Mouse (Mus musculus) adrenal gland, adult 18-20 months (tissue): ENCODE measurements around the gene Inhbe. TPM values are rescaled to one million over a fixed set of nuclear protein-coding genes. Genes with fewer than 3 reads are reported as not detected.
A peak's percentile ranks its signal among the peaks of the same experiment; 100 is the strongest.
"Not testable (repeated sequence)": the region's sequence is repeated elsewhere in the genome, so short reads cannot be mapped to it uniquely, and the experiment has no call there.

Source experiments
- DNase-seq, 2 experiments: peaks; one replicate each; pipeline ENCODE4 v3.0.0; 2021 to 2022; ENCODE audit warnings: low spot score in 2 of 2
- total RNA-seq, 2 experiments: library from RNA; stranded (reverse); gene quantifications; 1 replicate in 1 of 2; 2 replicates in 1 of 2; pipeline ENCODE4 v1.2.3; 2021

The Inhbe gene
- total RNA-seq, 2 experiments from 2014 or later, result not detected

DNA sequence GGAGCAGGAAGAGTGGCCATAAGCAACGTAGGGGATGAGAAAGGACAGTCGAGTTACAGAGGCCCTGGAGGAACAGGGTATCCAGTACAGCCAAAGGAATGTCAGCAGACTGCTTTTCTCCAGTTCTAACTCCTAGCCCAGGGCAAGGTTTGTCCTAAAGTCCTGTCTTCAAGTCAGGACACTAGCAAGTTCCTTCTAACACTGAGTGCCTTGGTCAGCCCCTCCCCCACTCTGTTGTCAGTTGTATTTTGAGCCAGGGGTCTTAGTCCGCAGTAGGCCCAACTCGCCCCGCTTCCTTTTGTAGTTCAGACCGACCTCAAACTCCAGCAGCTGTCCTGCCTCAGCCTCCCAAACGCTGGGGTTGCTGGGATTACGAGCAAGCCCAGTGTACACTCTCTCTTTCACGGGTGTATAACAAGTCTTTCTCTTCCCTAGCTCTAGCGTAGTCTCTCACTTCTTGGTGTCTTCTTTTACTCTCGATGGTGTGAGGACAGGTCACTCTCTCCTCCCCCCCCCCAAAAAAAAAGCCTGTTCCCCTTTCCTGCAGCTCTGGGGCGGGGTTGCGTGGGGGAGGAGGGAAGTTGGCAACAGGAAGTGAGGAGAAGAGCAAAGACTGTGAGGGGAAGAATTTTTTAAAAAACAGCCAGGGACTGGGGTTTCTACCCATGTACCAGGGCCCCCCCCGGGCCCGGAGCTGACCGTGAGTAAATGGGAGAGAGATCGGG lies 30.9 kb downstream of the Inhbe start:
- no peak for DNase-seq

DNA sequence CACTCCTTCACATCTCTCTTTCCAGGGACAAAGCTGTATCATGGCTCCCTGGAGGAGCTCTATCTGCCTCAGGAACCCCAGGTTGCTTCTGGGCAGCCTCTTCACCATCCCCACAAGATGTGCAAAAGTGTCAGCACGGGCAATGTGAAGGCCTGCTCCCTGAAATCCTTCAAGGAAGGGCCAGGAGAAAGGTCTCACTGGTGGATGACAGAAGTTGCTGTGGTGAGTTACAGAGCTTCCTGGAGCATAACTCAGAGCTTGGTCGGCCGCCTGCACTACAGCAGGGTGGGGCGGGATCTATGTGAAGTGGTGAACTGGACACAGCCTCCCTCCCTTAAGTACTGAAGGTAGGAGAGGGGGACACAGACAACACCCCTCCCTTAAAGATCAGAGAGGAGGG lies 31.5 kb downstream of the Inhbe start:
- DNase-seq, result no peak

DNA sequence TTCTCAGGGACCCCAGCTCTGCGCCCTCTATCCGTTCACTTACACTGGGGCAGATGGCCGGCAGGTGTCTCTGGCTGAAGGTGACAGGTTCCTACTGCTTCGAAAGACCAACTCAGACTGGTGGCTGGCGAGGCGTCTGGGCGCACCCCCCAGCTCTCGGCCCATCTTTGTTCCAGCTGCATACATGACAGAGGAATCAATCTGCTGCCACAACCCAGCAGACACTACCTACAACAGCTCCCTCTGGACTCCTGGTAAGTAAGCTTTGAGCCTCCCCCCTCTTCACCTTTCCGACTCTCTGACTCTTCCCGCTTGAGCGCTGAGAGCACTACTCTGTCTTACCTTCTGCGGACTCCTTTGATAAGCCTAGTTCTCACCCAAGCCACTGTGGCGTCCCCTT lies 32.0 kb downstream of the Inhbe start:
- DNase-seq, result no peak

DNA sequence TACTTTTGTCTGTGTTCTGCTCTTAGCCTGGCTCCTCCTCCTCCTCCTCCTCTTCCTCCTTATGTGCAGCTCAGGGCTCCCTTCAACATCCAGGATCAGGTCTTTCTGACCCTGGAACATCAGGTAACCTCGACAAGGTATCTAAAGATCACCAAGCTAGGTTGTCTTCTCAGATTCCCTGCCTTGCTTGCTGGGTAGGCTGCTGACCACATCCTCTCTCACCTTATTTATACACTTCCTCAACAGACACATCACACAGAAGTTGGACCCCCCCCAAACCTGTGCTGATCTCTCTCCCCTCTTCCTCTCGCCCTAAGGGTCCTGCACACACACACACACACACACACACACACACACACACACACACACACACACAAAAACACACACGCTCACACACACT lies 32.6 kb downstream of the Inhbe start, which contains the start of gene Arhgap9:
Gene Arhgap9, plus strand, starts transcription at position 344 of the 400 bp plus-strand sequence.
- no peak for DNase-seq

DNA sequence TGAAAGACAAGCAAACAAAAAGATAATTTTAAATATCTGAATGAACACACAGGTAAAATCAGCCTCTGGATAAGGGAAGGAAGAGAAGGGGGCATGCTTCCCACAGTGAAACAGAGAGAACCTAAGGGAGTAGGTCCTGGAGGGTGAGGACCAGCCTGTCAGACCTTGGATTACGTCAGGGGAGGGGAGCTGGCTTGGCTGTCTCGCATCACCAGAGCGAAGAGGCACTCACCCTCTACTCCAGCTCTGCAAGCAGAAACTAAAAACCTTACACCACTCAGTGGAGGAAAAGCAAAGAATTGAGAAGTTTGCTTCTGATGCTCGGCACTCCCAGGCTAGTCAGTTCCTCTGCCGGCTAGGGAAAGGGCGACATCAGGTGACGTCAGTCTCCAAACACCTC lies 34.2 kb downstream of the Inhbe start:
- DNase-seq, result no peak

DNA sequence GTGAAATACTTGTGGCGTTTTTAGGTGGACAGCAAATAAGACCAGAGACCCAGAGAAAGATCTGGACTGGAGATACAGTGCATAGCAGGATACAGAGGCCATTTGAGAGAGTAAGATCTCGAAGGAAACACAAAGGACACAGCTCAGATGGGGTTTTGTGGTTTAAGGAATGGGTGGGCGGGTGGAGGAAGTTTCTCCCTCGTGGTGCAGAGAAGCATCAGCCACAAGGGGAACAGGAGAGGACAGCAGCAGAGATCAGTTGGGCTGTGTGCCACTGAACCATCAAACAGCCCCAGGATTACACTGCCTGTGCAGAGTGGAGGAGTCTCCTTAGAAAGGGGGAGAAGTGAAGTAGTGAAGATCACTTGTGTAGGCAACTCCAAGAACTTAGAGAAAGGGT lies 36.2 kb downstream of the Inhbe start:
- no peak for DNase-seq

DNA sequence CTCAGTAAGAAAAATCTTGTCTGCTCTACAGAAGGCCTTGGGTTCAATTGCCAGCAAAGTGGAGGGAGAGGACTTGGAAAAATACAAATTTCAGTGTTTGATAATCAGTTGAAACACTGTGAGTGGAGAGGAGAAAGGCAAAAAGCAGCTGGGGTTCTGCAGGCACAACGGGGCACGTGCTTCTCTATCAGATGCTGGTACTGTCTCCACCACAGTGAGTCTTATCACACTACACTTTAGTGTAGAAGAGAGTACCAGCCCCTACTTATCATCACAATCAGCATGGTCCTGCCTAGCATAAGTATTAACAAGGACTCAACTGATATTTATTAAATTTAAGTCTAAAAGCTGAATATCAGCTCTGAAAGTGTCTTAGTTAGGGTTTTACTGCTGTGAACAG lies 36.9 kb downstream of the Inhbe start:
- DNase-seq, result no peak

DNA sequence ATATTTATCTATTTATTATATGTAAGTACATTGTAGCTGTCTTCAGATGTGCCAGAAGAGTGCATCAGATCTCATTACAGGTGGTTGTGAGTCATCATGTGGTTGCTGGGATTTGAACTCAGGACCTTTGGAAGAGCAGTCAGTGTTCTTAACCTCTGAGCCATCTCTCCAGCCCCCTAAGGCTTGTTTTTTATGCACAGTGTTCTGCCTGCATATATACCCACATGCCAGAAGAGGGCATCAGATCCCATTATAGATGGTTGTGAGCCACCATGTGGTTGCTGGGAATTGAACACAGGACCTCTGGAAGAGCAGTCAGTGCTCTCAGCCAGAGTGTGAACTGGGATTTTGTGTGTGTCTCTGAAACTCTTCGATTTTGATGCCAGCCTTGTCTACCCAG lies 39.3 kb downstream of the Inhbe start:
- DNase-seq, result not testable (repeated sequence)

DNA sequence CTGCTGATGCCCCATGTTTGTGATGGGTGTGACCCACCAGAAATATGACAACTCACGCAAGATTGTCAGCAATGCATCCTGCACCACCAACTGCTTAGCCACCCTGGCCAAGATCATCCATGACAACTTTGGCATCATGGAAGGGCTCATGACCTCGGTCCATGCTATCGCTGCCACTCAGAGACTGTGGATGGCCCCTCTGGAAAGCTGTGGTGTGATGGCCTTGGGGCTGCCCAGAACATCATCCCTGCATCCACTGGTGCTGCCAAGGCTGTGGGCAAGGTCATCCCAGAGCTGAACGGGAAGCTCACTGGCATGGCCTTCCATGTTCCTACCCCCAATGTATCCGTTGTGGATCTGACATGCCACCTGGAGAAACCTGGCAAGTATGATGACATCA lies 40.7 kb downstream of the Inhbe start:
- DNase-seq, result not testable (repeated sequence)

DNA sequence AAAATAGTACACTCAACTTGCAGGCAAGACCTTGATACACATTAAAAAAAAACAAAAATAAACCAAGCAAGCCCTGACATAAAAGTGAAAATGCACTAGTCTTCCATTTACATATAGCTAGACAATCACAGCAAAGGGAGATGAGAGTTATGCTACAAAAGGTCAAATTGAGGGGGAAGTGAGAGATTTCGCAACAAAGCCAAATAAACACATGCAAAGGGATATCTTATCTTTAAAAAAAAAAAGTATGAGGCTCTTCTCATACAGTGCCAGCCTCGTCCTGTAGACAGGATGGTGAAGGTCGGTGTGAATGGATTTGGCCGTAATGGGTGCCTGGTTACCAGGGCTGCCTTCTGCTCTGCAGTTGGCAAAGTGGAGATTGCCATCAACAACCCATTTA lies 41.4 kb downstream of the Inhbe start:
- DNase-seq, result no peak

DNA sequence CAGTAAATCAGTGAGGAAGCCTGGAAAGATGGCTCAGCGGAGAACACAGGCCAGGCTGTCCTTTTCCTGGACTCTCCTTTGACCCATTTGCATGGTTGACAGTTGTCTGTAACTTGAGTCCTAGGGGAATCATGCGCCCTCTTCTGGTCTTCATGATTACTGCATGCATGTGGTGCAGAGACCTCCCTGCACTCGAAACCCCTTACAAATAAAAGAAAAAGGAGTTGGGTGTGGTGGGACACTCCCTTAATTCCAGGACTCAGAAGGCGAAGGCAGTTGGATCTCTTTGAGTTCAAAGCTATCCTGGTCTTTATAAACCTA lies 41.9 kb downstream of the Inhbe start:
- peak; percentile 75 to 76 for DNase-seq

DNA sequence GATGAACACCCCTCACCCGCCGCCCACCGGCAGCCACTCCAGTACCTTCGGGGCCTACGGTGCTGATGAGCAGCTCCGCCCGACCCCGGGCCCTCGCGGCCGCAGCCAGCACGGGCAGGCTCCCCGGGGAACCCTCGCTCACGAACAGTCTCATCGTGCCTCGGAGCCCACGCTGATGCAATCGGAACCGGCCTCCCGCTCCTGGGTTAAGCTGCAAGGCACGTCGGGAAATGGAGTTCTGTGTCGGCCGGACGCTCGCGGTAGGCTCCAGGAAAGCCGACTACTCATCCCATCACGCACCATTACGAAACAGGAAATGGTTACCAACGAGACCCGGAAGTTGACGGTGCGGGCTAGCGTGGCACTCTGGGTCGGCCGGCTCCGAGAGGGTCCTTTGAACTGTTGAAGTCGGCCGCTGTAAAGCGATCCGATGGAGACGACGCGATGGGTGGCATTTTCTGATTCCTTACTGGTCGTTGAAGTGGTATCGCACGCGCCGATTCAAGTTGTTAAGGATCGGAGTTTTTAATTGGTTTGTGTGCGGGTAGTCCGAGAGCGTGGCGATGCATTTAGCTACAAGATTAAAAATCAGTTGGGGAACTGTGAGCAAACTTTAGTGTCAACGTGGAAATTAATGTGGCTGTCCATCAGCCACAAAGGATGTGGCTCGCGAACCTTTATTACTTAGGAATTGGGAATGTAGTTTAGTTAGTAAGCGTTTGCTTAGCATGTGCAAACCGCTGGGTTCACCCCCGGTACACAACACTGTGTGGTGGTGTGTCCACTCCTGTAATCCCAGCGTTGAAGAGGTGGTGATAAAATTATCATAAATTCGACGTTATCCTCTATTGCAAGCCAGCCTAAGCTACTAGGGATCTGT lies 42.5 kb downstream of the Inhbe start, which contains the start of gene Mars:
Gene Mars, minus strand, starts transcription at position 311 of the 880 bp plus-strand sequence.
- DNase-seq, result peak; percentile 88 to 90

DNA sequence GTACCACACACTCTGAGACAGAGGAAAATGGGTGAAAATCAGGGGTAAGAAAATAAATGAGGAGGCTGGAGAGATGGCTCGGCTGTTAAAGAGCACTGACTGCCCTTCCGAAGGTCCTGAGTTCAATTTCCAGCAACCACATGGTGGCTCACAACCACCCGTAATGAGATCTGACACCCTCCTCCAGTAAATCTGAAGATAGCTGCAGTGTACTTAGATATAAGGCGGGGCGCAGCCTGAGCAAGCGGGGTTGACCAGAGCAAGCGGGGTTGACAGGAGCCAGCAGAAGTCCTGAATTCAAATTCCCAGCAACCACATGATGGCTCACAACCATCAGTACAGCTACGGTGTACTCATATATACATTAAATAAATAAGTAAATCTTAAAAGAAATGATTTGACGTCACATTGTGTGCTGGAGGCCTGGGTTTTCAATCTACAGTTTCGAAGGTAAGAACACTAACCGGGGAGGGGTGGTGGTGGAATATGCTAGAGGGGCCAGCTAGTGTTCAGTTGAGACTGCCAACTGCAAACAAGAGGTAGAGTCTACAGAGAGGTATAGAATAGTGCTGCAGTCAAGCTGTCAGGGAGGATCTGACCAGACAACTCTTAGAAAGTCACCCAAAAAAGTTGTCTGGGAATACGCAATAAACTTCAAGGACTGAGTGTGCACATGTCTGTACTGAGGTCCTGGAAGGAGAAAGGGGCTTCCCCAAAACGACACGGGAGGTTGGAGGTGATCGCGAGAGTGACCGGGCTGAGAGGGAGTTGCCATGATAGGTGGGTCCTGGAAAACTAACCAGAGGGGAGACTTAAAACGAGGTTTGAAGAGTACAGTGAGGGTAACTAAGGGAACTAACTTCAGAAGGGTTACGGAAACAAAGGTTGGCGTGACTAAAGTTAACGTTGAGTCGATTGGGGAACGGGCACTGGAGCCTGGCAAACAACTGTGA lies 43.4 kb downstream of the Inhbe start:
- DNase-seq, result no peak

DNA sequence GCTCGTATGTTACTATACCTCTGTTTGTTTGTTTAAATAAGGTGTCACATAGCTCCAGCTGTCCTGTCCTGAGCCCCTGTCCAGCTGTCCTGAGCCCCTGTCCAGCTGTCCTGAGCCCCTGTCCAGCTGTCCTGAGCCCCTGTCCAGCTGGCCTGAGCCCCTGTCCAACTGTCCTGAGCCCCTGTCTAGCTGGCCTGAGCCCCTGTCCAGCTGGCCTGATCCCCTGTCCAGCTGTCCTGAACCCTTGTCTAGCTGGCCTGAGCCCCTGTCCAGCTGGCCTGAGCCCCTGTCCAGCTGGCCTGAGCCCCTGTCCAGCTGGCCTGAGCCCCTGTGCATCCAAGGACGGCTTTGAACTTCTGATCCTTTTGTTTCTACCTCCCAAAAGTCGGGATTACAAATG lies 45.0 kb downstream of the Inhbe start:
- DNase-seq, result not testable (repeated sequence)

DNA sequence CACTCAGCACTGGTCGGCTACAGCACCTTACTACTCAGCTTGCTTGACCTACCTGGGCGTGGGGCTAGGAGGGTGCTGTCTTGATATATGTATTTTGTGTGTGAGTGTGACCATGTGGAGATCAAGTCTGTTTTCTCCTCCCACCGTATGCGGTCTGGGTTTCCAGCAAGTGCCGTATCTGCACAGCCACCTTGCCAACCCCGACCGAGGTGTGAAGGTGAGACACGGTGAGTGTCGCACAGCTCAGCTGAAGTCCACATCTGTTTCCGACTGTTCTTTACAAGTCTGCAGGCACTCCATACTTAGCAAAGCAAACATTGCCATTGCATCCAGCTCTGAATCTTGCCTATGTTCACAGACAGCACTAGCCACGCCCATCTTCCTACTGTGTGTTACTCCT lies 51.1 kb downstream of the Inhbe start:
- DNase-seq, result no peak

DNA sequence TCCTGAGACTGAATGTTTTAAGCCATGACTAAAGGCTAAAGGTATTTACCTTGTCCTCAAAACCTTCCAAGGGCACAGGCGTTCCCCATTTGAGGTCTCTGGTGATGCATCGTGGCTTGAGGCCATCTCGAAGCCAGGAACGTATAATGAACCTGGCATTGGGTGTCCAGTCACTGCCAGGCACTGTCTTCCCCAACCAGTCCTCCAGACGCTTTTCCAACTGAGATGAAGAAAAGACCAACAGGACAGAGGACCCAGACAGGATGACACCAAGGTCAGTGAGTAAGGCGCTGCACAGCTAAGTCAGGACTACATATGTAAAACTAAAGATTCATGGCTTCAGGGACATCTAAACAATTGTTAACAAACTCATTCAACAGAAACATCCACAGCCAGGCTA lies 53.9 kb downstream of the Inhbe start:
- DNase-seq, result no peak

Other genes with a start within 250 kb of the Inhbe start
- 100 to 1,000 TPM; 114 to 147 TPM for gene Os9, start 233.3 kb downstream of the Inhbe start, total RNA-seq
- 1 to 10 TPM; 7.8 to 8.6 TPM for gene B4galnt1, start 189.2 kb downstream of the Inhbe start, total RNA-seq
- gene Slc26a10, start 173.8 kb downstream of the Inhbe start, total RNA-seq, result 1 to 10 TPM; 1.1 to 1.8 TPM
- 10 to 100 TPM; 18.8 to 20.3 TPM for gene Arhgef25, start 164.3 kb downstream of the Inhbe start, total RNA-seq
- 10 to 100 TPM; 63.0 to 67.6 TPM for gene Dtx3, start 158.7 kb downstream of the Inhbe start, total RNA-seq
- 10 to 100 TPM; 41.5 to 44.7 TPM for gene Pip4k2c, start 142.8 kb downstream of the Inhbe start, total RNA-seq
- gene Kif5a, start 91.1 kb downstream of the Inhbe start, total RNA-seq, result 1 to 10 TPM; 5.4 to 8.0 TPM
- 100 to 1,000 TPM; 143 to 159 TPM for gene Dctn2, start 88.0 kb downstream of the Inhbe start, total RNA-seq
- gene Mbd6, start 65.4 kb downstream of the Inhbe start, total RNA-seq, result 10 to 100 TPM; 38.9 to 45.4 TPM
- 10 to 100 TPM; 80.9 to 98.6 TPM for gene Mars, start 42.6 kb downstream of the Inhbe start, total RNA-seq
- gene Arhgap9, start 32.4 kb downstream of the Inhbe start, total RNA-seq, result 1 to 10 TPM; 1.7 to 2.9 TPM
- 1 to 10 TPM; 3.3 to 4.1 TPM for gene Gli1, start 12.4 kb downstream of the Inhbe start, total RNA-seq
- gene Inhbc, start 16.0 kb upstream of the Inhbe start, total RNA-seq, result not detected
- 100 to 1,000 TPM; 104 to 117 TPM for gene R3hdm2, start 25.9 kb upstream of the Inhbe start, total RNA-seq
- gene Stac3, start 147.3 kb upstream of the Inhbe start, total RNA-seq, result 1 to 10 TPM; 1.1 to 1.9 TPM
- gene Ndufa4l2, start 160.6 kb upstream of the Inhbe start, total RNA-seq, result 10 to 100 TPM; 36.0 to 55.3 TPM
- 10 to 100 TPM; 38.6 to 46.5 TPM for gene Shmt2, start 168.0 kb upstream of the Inhbe start, total RNA-seq
- 10 to 100 TPM in 1 of 2 experiments, 1 to 10 TPM in 1; 6.9 to 12.6 TPM for gene Nxph4, start 180.1 kb upstream of the Inhbe start, total RNA-seq